Mouse (Mus musculus) neural tube, embryonic 10.5 days (tissue): Measurements from ENCODE around the gene Comtd1.

ENCODE experiments used
- DNase-seq: peaks from one replicate; pipeline ENCODE4 v3.0.0-alpha.2; 2017; ENCODE audit warnings: low spot score; ENCODE audit errors: extremely low spot score

Comtd1 gene

GRCm38 (mm10) chr14:21838336-21839017 is 10.3 kb downstream of the Comtd1 start:
- DNase-seq: no peak

- no peak for DNase-seq
Measured at GRCm38 (mm10) chr14:21831830-21832403, 16.9 kb downstream of the Comtd1 start.

- DNase-seq: peak; percentile 98
Measured at GRCm38 (mm10) chr14:21830876-21831767, 17.7 kb downstream of the Comtd1 start.

DNA sequence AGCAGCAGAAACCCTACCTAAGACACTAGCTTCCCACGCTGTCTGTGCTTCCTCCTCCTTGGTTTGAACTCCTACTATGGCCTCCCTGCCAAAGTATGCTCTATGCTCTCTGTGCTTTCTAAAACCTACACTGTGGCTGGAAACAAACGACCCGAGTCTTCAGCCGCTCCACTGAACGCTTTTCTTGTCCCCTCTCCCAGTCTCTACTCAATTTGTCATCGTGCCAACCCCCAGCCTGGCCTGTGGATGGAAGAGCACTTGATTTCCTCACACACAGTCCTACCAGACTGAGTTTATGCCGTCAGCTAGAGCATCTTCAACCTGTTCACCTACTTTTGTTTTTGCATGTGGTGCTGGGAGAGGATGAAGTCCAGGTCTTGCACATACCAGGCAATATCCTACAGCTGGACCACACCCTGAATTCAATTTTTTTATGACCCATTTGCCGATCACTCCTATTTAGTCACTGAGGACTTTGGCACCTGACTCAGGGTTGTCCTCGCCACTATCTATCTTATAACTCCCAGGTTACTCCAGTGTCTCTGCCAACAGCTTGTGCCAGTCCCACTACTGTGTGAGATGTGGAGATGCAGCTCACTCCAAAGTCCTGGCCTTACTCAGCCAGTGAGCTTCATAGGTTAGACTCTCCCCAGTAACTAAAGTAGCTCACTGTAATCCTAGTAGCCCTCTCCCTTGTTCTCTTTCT is 22.8 kb downstream of the Comtd1 start:
- DNase-seq: no peak

DNA sequence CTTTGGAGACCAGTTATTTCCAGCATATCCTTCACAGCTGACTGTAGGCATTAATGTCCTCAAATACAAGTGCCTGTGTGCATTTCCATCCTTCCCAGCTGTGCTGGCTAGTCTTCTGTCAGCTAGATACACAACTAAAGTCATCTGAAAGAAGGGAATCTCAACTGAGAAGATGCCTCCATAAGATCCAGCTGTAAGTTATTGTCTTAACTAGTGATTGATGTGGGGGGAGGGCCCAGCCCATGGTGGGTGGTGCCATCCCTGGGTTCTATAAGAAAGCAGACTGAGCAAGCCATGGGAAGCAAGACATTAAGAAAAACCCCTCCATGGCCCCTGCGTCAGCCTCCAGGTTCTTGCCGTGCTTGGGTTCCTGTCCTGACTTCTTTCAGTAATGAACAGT is 23.8 kb downstream of the Comtd1 start, which contains the start of gene Vdac2:
Gene Vdac2, plus strand, starts transcription at position 301 of the 400 bp plus-strand sequence.
- DNase-seq: no peak

- no peak for DNase-seq
Measured at GRCm38 (mm10) chr14:21823897-21824296, 24.9 kb downstream of the Comtd1 start.

DNA sequence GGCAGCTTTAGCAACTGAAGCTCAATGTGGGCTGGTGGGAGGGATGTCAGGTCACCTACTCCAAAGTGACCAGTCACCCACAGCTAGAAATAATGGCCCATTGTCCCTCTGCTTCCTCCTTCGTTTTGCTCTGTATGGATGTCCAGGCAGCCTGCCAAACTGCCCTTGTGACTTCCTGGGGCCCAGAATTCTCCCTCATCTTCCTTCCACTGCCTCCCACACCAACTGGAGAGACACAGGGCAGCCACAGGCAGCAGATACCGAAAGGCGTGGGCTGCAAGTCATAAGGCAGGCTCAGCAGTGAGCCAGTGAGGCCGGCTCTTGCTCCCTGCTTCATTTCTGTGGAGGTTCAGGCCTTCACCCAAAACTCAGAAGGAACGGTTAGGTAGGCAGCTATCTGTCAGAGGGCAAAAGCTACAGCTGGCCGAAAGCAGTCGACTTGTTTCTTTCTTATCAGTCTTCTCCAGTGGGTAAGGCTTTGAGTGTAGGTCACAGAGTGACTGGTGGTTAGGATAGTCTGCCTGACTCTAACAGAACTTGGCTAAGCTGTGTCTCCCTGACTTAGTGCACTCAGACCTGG is 25.9 kb downstream of the Comtd1 start:
- DNase-seq: no peak

DNA sequence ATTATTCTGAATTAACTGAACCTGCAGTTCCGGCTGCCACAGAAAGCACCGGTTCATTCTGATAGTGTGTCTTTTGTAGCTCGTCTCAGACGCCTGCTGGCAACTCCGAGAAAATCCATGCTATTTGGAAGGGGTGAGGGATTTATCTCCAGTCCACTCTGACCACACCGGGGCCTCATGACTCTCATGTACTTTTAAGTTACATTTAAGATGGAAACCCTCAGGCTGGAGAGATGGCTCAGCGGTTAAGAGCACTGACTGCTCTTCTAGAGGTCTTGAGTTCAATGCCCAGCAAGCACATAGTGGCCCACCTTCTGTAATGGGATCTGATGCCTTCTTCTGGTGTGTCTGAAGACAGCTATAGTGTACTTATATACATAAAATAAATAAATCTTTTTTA is 26.5 kb downstream of the Comtd1 start:
- DNase-seq: no peak

DNA sequence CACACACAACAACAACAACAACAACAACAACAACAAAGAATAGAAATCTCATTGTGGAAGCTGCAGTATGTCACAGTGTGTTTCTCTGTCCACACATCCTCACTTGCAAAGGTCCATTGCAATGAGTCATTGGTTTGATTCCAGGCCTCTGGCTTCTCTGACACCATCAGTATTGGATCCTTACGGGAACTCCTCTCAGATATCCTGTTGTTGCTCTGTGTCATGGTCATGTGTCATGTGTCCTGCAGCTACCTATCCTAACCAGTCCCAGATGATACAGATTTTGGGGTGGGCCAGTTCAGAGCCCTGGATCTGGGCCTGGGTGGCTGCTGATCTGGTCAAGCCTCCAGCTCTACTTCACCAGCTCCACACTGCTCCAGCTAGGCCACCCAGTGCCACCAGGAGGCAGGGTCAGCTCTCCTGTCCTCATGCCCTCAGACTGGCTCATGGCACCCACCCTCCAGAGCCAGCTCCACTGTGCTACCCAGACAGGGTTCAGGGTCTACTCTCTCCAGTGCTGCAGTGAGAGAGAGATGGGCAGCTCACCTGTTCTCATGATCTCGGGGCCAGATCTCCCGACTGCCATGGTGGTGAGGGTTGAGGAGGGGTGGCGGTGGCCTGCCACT is 27.8 kb downstream of the Comtd1 start:
- no peak for DNase-seq

DNA sequence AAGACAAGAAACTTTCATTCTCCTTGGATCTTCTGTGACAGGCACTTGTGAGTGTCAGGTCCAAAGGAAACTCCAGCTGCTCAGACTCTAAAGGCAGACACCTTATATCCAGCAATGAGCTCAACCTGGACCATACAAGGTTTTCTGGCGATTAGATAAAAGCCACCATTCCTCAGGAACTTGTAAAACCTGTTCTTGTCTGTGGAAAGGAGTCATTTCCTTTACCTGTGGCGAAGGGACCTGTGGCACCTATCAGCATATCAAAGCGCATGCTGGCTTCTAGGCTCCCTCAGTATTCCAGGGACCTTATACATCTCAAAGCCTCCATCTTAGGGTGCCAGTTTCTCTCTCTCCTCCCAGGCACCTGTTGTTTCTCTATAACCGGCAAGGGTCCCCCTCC is 31.3 kb downstream of the Comtd1 start:
- DNase-seq: no peak

DNA sequence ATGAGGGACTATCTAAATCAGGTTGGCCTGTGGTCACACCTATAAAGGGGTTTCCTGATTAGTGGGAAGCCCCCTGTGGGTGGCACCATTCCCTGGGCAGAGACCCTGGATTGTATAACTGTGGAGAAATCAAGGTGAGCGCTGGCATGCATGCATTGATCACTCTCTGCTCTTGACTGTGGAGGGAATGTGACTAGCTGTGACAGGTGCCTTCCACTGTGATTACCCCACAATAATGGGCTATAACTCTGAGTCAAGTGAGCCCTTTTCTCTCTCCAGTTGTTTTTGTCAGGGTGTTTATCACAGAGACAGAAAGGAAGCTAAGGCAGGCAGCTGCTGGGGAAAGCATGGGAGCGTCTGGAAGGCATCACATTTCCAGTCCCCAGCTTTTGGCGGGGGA is 32.5 kb downstream of the Comtd1 start:
- no peak for DNase-seq

DNA sequence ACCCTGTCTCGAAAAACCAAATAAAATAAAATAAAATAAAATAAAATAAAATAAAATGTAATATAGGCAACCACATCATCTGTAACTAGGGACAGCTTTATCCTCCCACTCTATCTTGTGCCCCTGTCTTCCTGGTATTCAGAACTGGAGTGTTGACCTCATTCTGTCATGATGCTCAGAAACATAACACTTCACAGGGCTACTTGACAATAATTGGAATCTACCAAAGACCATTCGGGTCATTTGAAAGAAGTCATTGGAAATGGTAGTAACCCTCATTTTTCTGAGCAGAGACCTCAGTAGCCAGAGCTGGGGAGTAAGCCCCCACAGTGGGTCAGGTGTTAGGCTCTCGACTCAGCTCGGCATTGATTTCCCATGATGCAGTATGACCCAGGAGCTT is 34.2 kb downstream of the Comtd1 start:
- no peak for DNase-seq

GRCm38 (mm10) chr14:21813847-21814246 is 34.9 kb downstream of the Comtd1 start:
- DNase-seq: no peak

- DNase-seq: no peak
Measured at GRCm38 (mm10) chr14:21813216-21813615, 35.6 kb downstream of the Comtd1 start.

DNA sequence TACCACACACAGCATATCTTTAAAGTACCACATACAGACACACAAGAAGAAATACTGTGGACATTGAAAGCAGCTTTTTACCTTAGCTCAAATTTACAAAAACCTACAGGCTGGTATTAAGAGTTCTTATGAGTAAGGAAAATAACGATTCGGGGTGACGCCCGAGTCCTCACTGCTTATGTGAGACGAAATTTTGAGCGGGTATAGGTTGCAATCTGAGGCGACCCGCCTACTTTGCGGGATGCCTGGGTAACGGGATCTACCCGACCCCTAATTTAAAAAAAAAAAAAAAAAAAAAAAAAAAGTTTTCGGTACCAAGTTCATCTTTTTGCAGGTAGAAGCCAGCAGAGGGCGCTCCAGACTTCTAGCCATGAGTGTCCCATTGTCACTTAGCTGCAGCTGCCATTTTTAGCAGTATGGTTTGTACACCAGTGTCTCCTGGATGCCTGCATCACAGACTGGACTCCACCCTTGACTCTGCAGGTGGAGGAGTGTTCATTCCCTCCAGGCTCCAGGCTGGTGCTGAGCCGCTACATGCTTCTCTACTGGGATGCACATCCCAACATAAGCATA is 36.1 kb downstream of the Comtd1 start:
- peak; percentile 64 for DNase-seq

DNA sequence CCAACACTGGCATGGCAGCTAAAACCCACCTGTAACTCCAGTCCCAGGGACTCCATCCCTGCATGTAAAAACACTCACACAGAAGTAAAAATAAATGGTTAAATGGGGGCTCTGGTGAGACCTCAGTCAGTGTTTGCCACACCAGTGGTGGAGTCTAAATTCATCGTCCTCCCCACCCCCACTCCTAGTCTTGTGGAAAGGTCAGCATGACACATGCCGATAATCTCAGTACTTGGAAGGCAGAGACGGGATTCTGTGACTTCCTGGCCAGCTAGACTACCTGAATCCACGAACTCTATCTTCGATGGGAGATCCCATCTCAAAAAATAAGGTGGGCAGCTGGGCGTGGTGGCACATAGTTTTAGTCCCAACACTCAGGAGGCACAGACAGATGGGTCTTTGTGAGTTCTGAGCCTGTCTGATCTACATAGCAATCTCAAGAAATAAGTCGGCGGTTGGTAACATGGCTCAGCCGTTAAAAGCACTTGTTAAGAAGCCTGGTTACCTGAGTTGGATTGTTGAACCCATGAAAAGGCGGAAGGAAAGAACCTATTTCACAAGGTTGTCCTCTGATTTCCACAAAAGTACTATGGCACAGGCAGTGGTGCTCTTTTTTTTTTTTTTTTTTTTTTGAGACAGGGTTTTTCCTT is 36.9 kb downstream of the Comtd1 start:
- no peak for DNase-seq

- no peak for DNase-seq
Measured at GRCm38 (mm10) chr14:21811301-21811700, 37.5 kb downstream of the Comtd1 start.

GRCm38 (mm10) chr14:21809418-21809817 is 39.4 kb downstream of the Comtd1 start:
- DNase-seq: no peak

DNA sequence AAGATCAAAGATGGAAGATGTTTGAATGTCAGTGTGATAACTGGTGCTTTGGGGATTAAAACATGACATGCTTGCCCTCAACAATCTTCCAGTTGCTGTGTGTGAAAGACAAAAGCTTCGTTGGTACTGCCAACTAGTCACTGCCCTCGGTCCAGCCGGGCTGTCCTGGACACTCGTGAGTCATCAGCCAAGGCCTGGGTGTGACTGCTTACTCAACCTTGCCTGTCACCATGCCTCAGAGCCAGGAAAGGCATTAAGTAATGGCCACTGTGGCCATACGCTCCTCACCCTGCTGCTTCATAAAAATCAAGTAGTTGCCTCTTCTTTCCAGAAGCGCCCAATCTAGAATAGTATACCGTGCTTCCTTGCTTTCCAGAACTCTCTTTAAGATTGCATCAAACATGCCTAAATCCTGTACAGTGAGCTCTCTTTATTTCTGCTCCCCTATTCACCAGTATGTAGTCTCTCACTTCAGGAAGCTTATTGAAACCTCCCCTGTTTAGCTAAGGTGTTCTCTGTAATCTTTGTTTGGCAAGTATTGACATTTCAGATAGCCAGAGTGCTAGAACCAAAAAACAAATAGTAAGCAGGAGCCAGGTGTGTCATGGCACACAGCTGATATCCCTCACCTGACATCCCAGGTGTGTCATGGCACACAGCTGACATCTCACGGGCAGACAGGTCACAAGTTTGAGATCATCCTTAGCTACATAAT is 40.4 kb downstream of the Comtd1 start:
- DNase-seq: no peak
